ENCODE assay signal across 9 mouse cellular contexts in the genomic region with DNA sequence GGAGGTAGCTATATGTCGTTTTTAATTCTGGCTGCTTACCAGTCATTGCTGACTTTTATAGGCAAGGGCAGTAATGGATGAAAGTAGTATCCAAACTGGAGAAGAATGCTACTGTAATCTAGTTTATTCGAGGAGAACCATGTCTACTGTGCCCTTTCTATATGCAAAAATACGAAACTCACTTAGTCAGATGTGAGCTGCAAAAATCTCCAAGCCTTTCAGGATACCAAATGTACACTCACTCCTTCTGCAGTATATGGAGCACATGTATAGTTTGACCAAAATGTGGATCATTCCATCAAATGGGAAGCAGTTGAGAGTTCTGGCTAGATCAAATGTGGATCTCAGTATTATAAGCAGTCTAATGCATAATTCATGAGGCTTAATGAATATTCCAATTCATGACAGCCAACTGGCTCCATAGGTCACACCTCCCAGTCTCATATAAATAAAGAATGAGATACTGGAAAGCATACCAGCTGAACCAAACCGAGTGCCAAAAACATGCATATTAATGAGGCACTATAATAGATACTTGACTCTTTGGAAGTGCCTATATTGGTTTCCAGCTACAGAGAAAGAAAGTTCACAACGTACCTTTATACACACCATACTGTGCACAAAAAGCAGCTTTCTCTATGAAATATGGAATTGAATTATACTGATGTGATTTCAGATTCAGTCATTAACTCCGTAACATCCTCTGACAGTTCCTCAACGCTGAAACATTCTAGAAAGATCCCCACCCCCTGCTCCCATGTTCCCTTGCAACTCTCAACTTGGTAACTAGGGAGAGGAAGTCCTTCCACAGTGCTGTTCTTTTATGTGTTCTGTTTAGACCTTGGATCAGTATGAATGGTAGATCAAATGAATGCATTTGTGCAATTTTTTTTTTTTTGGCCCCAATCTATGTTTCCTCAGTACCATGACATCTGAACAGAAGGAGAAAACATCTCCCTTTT.
DNase-seq lines count a peak whose midpoint lies in the region; ATAC-seq and TF ChIP-seq lines count a peak whose summit lies in the region.
"Had no signal": no experiment of that assay in that cellular context is flagged by ENCODE, and none has a peak within 500 bp of the region (broad histone marks: within the 10 kb centered on the region; RNA-seq: fewer than 3 reads in every experiment).

No protein-coding gene starts in this region.

- peaks cover 23% of the 10 kb centered on the region for H3K4me1 ChIP-seq in forebrain, embryonic 12.5 days
- H3K4me1 ChIP-seq in hindbrain, postnatal 0 days (ENCODE audit: insufficient read depth, low read length): no peaks in the 10 kb centered on the region

- no peak overlapping the region for H3K9ac ChIP-seq in forebrain, embryonic 12.5 days
- H3K9ac ChIP-seq in hindbrain, postnatal 0 days (replicated peaks; ENCODE audit: low read length): no peak overlapping the region

- H3K27ac ChIP-seq in forebrain, embryonic 12.5 days: peak overlapping the region; percentile 71
- H3K27ac ChIP-seq in hindbrain, postnatal 0 days: peak overlapping the region; percentile 61

- H3K4me3 ChIP-seq in forebrain, embryonic 12.5 days (replicated peaks): no peak overlapping the region
- H3K4me3 ChIP-seq in hindbrain, postnatal 0 days (ENCODE audit: low read length): no peak overlapping the region

- no peak overlapping the region for H3K4me2 ChIP-seq in forebrain, embryonic 12.5 days
- H3K4me2 ChIP-seq in hindbrain, postnatal 0 days (ENCODE audit: low read depth, low read length): peak overlapping the region; percentile 4

- no peaks in the 10 kb centered on the region for H3K27me3 ChIP-seq in forebrain, embryonic 12.5 days
- H3K27me3 ChIP-seq in hindbrain, postnatal 0 days (ENCODE audit: insufficient read depth, low read length): no peaks in the 10 kb centered on the region

- H3K36me3 ChIP-seq in forebrain, embryonic 12.5 days (replicated peaks): no peaks in the 10 kb centered on the region
- no peaks in the 10 kb centered on the region for H3K36me3 ChIP-seq in hindbrain, postnatal 0 days (ENCODE audit: insufficient read depth, low read length)

- 32% methylated on average over 7 of the region's 7 CpGs for WGBS in forebrain, embryonic 12.5 days
- 21% methylated on average over 7 of the region's 7 CpGs for WGBS in hindbrain, postnatal 0 days

- peak; percentile 3 to 66 for DNase-seq in layer of hippocampus, postnatal 14 days (ENCODE audit: low spot score in 2 of 2)
- DNase-seq in layer of hippocampus, adult 11-12 months (ENCODE audit: low spot score): no peak
- peak; percentile 86 for DNase-seq in hindbrain, postnatal 0 days (ENCODE audit: low spot score)
- DNase-seq in retina, embryonic 14.5 days (ENCODE audit: low spot score): peak; percentile 65
- no peak for DNase-seq in thymus, postnatal 25 days
- DNase-seq in spleen, postnatal 4 days (ENCODE audit: low spot score in 2 of 2): no peak
- DNase-seq: lung, postnatal 10 days had no signal

- TF ChIP-seq CTCF in hindbrain, postnatal 0 days (IDR thresholded peaks at IDR 0.05; ENCODE audit: low read depth): no peak

- peak; percentile 95 for ATAC-seq in forebrain, embryonic 12.5 days (ENCODE audit: low FRiP score)
- ATAC-seq in hindbrain, postnatal 0 days: peak; percentile 96
- ATAC-seq: inflammation-experienced regulatory T-cells, adult 6 months had no signal

- H3K9me3 ChIP-seq in forebrain, embryonic 12.5 days: no peaks in the 10 kb centered on the region
- no peaks in the 10 kb centered on the region for H3K9me3 ChIP-seq in hindbrain, postnatal 0 days (ENCODE audit: low read length)

Comparison
In these comparisons a context has a peak if more than half of its experiments do, and no peak if none do; other contexts are left out.
1. DNase-seq: peak in layer of hippocampus, postnatal 14 days (2 of 2), hindbrain, postnatal 0 days (single experiment) and retina, embryonic 14.5 days (single experiment); none in layer of hippocampus, adult 11-12 months (single experiment), thymus, postnatal 25 days (single experiment) and spleen, postnatal 4 days (0 of 2).